Mouse (Mus musculus) kidney, embryonic 15.5 days (tissue): ENCODE measurements around the gene Slc6a13. TPM values are rescaled to one million over a fixed set of nuclear protein-coding genes. Genes with fewer than 3 reads are reported as not detected.
A peak's percentile ranks its signal among the peaks of the same experiment; 100 is the strongest.

Source experiments
- ATAC-seq: fragments of 200-750 bp; cut with Nextera tagmentation; replicated peaks from 2 replicates; pipeline ENCODE4 v1.8.0; 2017; ENCODE audit warnings: moderate TSS enrichment; ENCODE audit not compliant: low FRiP score
- H3K27ac ChIP-seq: fragments of 300-500 bp; sonication (generic); 2 replicates; pipeline ENCODE4 v1.5.1; 2015; ENCODE audit warnings: mild to moderate bottlenecking, inconsistent platforms
- H3K27me3 ChIP-seq: fragments of 300-500 bp; sonication (generic); 2 replicates; pipeline ENCODE4 v1.6.1; 2015; ENCODE audit warnings: inconsistent platforms
- H3K36me3 ChIP-seq: fragments of 300-500 bp; sonication (generic); 2 replicates; pipeline ENCODE4 v1.6.1; 2015; ENCODE audit warnings: inconsistent platforms
- H3K4me1 ChIP-seq: fragments of 300-500 bp; sonication (generic); 2 replicates; pipeline ENCODE4 v1.6.1; 2015; ENCODE audit warnings: inconsistent platforms
- H3K4me2 ChIP-seq: fragments of 300-500 bp; sonication (generic); 2 replicates; pipeline ENCODE4 v1.6.1; 2015; ENCODE audit warnings: moderate library complexity, mild to moderate bottlenecking, inconsistent platforms
- H3K4me3 ChIP-seq: fragments of 300-500 bp; sonication (generic); replicated peaks from 2 replicates; pipeline ENCODE4 v1.5.1; 2015; ENCODE audit warnings: mild to moderate bottlenecking, inconsistent platforms
- H3K9ac ChIP-seq: fragments of 300-500 bp; sonication (generic); 2 replicates; pipeline ENCODE4 v1.6.1; 2015; ENCODE audit warnings: mild to moderate bottlenecking, inconsistent platforms
- H3K9me3 ChIP-seq: fragments of 300-500 bp; sonication (generic); replicated peaks from 2 replicates; pipeline ENCODE4 v1.6.1; 2016; ENCODE audit warnings: inconsistent platforms
- WGBS: fragments of 180-500 bp; shearing (Covaris S2); methylation state at CpG from one replicate; pipeline ENCODE4 v1.1.7; 2015; ENCODE audit warnings: mixed read lengths; 5-methylcytosine and 5-hydroxymethylcytosine counted together
- polyA plus RNA-seq: library from polyadenylated mRNA; unstranded; fragments of >200 nt; fragmentation: Nextera tagmentation; extraction: Ambion mirVana; gene quantifications from 2 replicates; pipeline ENCODE4 v1.2.1, GENCODE M21; 2015

The Slc6a13 gene
- polyA plus RNA-seq, 1 experiment from 2014 or later, result 22.2 TPM

- no peaks in the 10 kb centered on the region for H3K9me3 ChIP-seq
- no peak for ATAC-seq
- H3K36me3 ChIP-seq, result no peaks in the 10 kb centered on the region
- WGBS, result 54% methylated on average over 7 of the region's 7 CpGs
- H3K4me2 ChIP-seq, result no peak overlapping the region
- H3K27me3 ChIP-seq, result no peaks in the 10 kb centered on the region
- H3K27ac ChIP-seq, result peak overlapping the region; percentile 83
- no peak overlapping the region for H3K4me3 ChIP-seq
- peaks cover 33% of the 10 kb centered on the region for H3K4me1 ChIP-seq
- H3K9ac ChIP-seq, result no peak overlapping the region
Measured at GRCm38 (mm10) chr6:121299317-121299716, 710 bp upstream of the Slc6a13 start.

- H3K36me3 ChIP-seq, result no peaks in the 10 kb centered on the region
- no peaks in the 10 kb centered on the region for H3K27me3 ChIP-seq
- peak overlapping the region; percentile 83 for H3K27ac ChIP-seq
- H3K4me2 ChIP-seq, result peak overlapping the region; percentile 54
- H3K4me1 ChIP-seq, result peaks cover 41% of the 10 kb centered on the region
- H3K4me3 ChIP-seq, result peak overlapping the region; percentile 27
- no peaks in the 10 kb centered on the region for H3K9me3 ChIP-seq
- H3K9ac ChIP-seq, result no peak overlapping the region
- 30% methylated on average over 9 of the region's 9 CpGs for WGBS
- peak; percentile 74 for ATAC-seq
Measured at GRCm38 (mm10) chr6:121300504-121300903, 477 bp downstream of the Slc6a13 start.

GRCm38 (mm10) chr6:121303466-121304220 lies 3.6 kb downstream of the Slc6a13 start:
- H3K27me3 ChIP-seq, result no peaks in the 10 kb centered on the region
- no peak for ATAC-seq
- no peak overlapping the region for H3K9ac ChIP-seq
- H3K36me3 ChIP-seq, result no peaks in the 10 kb centered on the region
- peak overlapping the region; percentile 72 for H3K27ac ChIP-seq
- no peaks in the 10 kb centered on the region for H3K9me3 ChIP-seq
- no peak overlapping the region for H3K4me2 ChIP-seq
- 66% methylated on average over 10 of the region's 10 CpGs for WGBS
- H3K4me1 ChIP-seq, result peaks cover 35% of the 10 kb centered on the region
- H3K4me3 ChIP-seq, result no peak overlapping the region

- Histone ChIP-seq H3K27ac (peak overlapping the region; percentile 72), H3K4me3 (no peak overlapping the region), H3K9me3 (no peaks in the 10 kb centered on the region), H3K9ac (no peak overlapping the region), H3K36me3 (no peaks in the 10 kb centered on the region), H3K4me2 (no peak overlapping the region), H3K4me1 (peaks cover 32% of the 10 kb centered on the region), H3K27me3 (no peaks in the 10 kb centered on the region)
- 74% methylated on average over 9 of the region's 9 CpGs for WGBS
- no peak for ATAC-seq
Measured at GRCm38 (mm10) chr6:121304630-121305029, 4.6 kb downstream of the Slc6a13 start.

- no peak overlapping the region for H3K4me2 ChIP-seq
- no peak overlapping the region for H3K4me3 ChIP-seq
- H3K9ac ChIP-seq, result no peak overlapping the region
- no peak overlapping the region for H3K27ac ChIP-seq
- H3K36me3 ChIP-seq, result no peaks in the 10 kb centered on the region
- no peaks in the 10 kb centered on the region for H3K27me3 ChIP-seq
- ATAC-seq, result no peak
- WGBS, result 87% methylated on average over 3 of the region's 3 CpGs
- no peaks in the 10 kb centered on the region for H3K9me3 ChIP-seq
- H3K4me1 ChIP-seq, result peaks cover 22% of the 10 kb centered on the region
Measured at GRCm38 (mm10) chr6:121305571-121305970, 5.5 kb downstream of the Slc6a13 start.

GRCm38 (mm10) chr6:121310984-121311383 lies 11.0 kb downstream of the Slc6a13 start:
- H3K4me1 ChIP-seq, result no peaks in the 10 kb centered on the region
- H3K4me3 ChIP-seq, result no peak overlapping the region
- no peak overlapping the region for H3K4me2 ChIP-seq
- H3K9me3 ChIP-seq, result no peaks in the 10 kb centered on the region
- no peaks in the 10 kb centered on the region for H3K27me3 ChIP-seq
- H3K36me3 ChIP-seq, result no peaks in the 10 kb centered on the region
- WGBS, result 74% methylated on average over 6 of the region's 6 CpGs
- no peak overlapping the region for H3K9ac ChIP-seq
- ATAC-seq, result peak; percentile 80
- no peak overlapping the region for H3K27ac ChIP-seq

GRCm38 (mm10) chr6:121319099-121319498 lies 19.1 kb downstream of the Slc6a13 start:
- no peak overlapping the region for H3K4me3 ChIP-seq
- H3K4me2 ChIP-seq, result no peak overlapping the region
- no peak overlapping the region for H3K27ac ChIP-seq
- no peaks in the 10 kb centered on the region for H3K27me3 ChIP-seq
- no peaks in the 10 kb centered on the region for H3K9me3 ChIP-seq
- no peaks in the 10 kb centered on the region for H3K36me3 ChIP-seq
- no peak overlapping the region for H3K9ac ChIP-seq
- no peak for ATAC-seq
- H3K4me1 ChIP-seq, result peaks cover 17% of the 10 kb centered on the region
- 65% methylated on average over 6 of the region's 6 CpGs for WGBS

- peaks cover 31% of the 10 kb centered on the region for H3K4me1 ChIP-seq
- H3K4me2 ChIP-seq, result peak overlapping the region; percentile 10; the same call in 1 of the 2 replicates
- no peak overlapping the region for H3K4me3 ChIP-seq
- H3K36me3 ChIP-seq, result no peaks in the 10 kb centered on the region
- H3K9ac ChIP-seq, result no peak overlapping the region
- ATAC-seq, result peak; percentile 38; the same call in 1 of the 2 replicates
- peak overlapping the region; percentile 41; the same call in 1 of the 2 replicates for H3K27ac ChIP-seq
- WGBS, result 51% methylated on average over 9 of the region's 9 CpGs
- H3K27me3 ChIP-seq, result no peaks in the 10 kb centered on the region
- H3K9me3 ChIP-seq, result no peaks in the 10 kb centered on the region
Measured at GRCm38 (mm10) chr6:121322381-121323110, 22.5 kb downstream of the Slc6a13 start.

- no peak overlapping the region for H3K4me3 ChIP-seq
- no peak overlapping the region for H3K4me2 ChIP-seq
- 81% methylated on average over 2 of the region's 3 CpGs for WGBS
- H3K36me3 ChIP-seq, result no peaks in the 10 kb centered on the region
- peaks cover 39% of the 10 kb centered on the region for H3K4me1 ChIP-seq
- ATAC-seq, result no peak
- no peak overlapping the region for H3K27ac ChIP-seq
- no peaks in the 10 kb centered on the region for H3K27me3 ChIP-seq
- H3K9ac ChIP-seq, result no peak overlapping the region
- H3K9me3 ChIP-seq, result no peaks in the 10 kb centered on the region
Measured at GRCm38 (mm10) chr6:121325298-121325697, 25.3 kb downstream of the Slc6a13 start.

- H3K36me3 ChIP-seq, result no peaks in the 10 kb centered on the region
- no peak overlapping the region for H3K27ac ChIP-seq
- peaks cover 40% of the 10 kb centered on the region for H3K4me1 ChIP-seq
- ATAC-seq, result no peak
- H3K4me3 ChIP-seq, result no peak overlapping the region
- no peak overlapping the region for H3K4me2 ChIP-seq
- 36% methylated on average over 9 of the region's 9 CpGs for WGBS
- no peaks in the 10 kb centered on the region for H3K9me3 ChIP-seq
- no peak overlapping the region for H3K9ac ChIP-seq
- no peaks in the 10 kb centered on the region for H3K27me3 ChIP-seq
Measured at GRCm38 (mm10) chr6:121325740-121326139, 25.7 kb downstream of the Slc6a13 start.

- 28% methylated on average over 10 of the region's 10 CpGs for WGBS
- Histone ChIP-seq H3K4me1 (peaks cover 40% of the 10 kb centered on the region), H3K4me3 (no peak overlapping the region), H3K27ac (no peak overlapping the region), H3K4me2 (no peak overlapping the region), H3K9me3 (no peaks in the 10 kb centered on the region), H3K9ac (no peak overlapping the region), H3K36me3 (no peaks in the 10 kb centered on the region), H3K27me3 (no peaks in the 10 kb centered on the region)
- no peak for ATAC-seq
Measured at GRCm38 (mm10) chr6:121326486-121327069, 26.6 kb downstream of the Slc6a13 start.

- WGBS, result 78% methylated on average over 9 of the region's 9 CpGs
Measured at GRCm38 (mm10) chr6:121328417-121328884, 28.4 kb downstream of the Slc6a13 start.

More at GRCm38 (mm10) chr6:121328417-121328884, 28.4 kb downstream of the Slc6a13 start:
- H3K27me3 ChIP-seq, result no peaks in the 10 kb centered on the region
- H3K4me1 ChIP-seq, result peaks cover 26% of the 10 kb centered on the region
- no peak overlapping the region for H3K27ac ChIP-seq
- H3K9ac ChIP-seq, result no peak overlapping the region
- no peak for ATAC-seq
- H3K36me3 ChIP-seq, result no peaks in the 10 kb centered on the region
- no peak overlapping the region for H3K4me2 ChIP-seq
- H3K4me3 ChIP-seq, result no peak overlapping the region
- no peaks in the 10 kb centered on the region for H3K9me3 ChIP-seq
